Mouse (Mus musculus) common myeloid progenitor, adult 5-6 weeks (primary cell): ENCODE results near the gene Eaf2. TPM values are rescaled to one million over a fixed set of nuclear protein-coding genes. Genes with fewer than 3 reads are reported as not detected.
"Not testable (repeated sequence)": the region's sequence is repeated elsewhere in the genome, so short reads cannot be mapped to it uniquely, and the experiment has no call there.

Experiments used
- ATAC-seq: replicated peaks from 2 replicates; pipeline ENCODE4 v1.8.0; 2016; ENCODE audit warnings: low read depth, mild to moderate bottlenecking, moderate TSS enrichment, inconsistent platforms; ENCODE audit not compliant: poor library complexity, severe bottlenecking
- total RNA-seq: library from RNA; stranded (forward); fragments of 200-1000, 187-1606 nt; gene quantifications from 2 replicates; pipeline ENCODE4 v1.2.3, GENCODE M21; 2017

Eaf2 gene
- total RNA-seq, 1 experiment from 2014 or later, result not detected

GRCm38 (mm10) chr16:36863585-36863984, 11.2 kb downstream of the Eaf2 start:
- no peak for ATAC-seq

- no peak for ATAC-seq
Measured at GRCm38 (mm10) chr16:36851202-36851601, 23.6 kb downstream of the Eaf2 start.

GRCm38 (mm10) chr16:36846894-36847293, 27.9 kb downstream of the Eaf2 start:
- ATAC-seq, result not testable (repeated sequence)

GRCm38 (mm10) chr16:36828820-36829219, 46.0 kb downstream of the Eaf2 start:
- ATAC-seq, result no peak

- peak; percentile 97 for ATAC-seq
Measured at GRCm38 (mm10) chr16:36828054-36828786, 46.6 kb downstream of the Eaf2 start, which contains the start of gene Iqcb1. TSS of gene Iqcb1 (plus strand) at chr16:36828385.

- ATAC-seq, result peak; percentile 66
Measured at GRCm38 (mm10) chr16:36827611-36828053, 47.2 kb downstream of the Eaf2 start.

- peak; percentile 74 for ATAC-seq
Measured at GRCm38 (mm10) chr16:36821474-36821873, 53.3 kb downstream of the Eaf2 start.

GRCm38 (mm10) chr16:36820747-36821146, 54.1 kb downstream of the Eaf2 start:
- ATAC-seq, result no peak

GRCm38 (mm10) chr16:36820016-36820415, 54.8 kb downstream of the Eaf2 start:
- ATAC-seq, result no peak

- ATAC-seq, result peak; percentile 98
Measured at GRCm38 (mm10) chr16:36817321-36817926, 57.4 kb downstream of the Eaf2 start.

- ATAC-seq, result no peak
Measured at GRCm38 (mm10) chr16:36816916-36817315, 57.9 kb downstream of the Eaf2 start.

- ATAC-seq, result no peak
Measured at GRCm38 (mm10) chr16:36813680-36814079, 61.1 kb downstream of the Eaf2 start.

- no peak for ATAC-seq
Measured at GRCm38 (mm10) chr16:36808616-36809015, 66.2 kb downstream of the Eaf2 start.

GRCm38 (mm10) chr16:36802361-36802760, 72.4 kb downstream of the Eaf2 start:
- no peak for ATAC-seq

GRCm38 (mm10) chr16:36798334-36798733, 76.5 kb downstream of the Eaf2 start:
- no peak for ATAC-seq

GRCm38 (mm10) chr16:36794976-36795375, 79.8 kb downstream of the Eaf2 start:
- peak; percentile 45; the same call in 1 of the 2 replicates for ATAC-seq

GRCm38 (mm10) chr16:36790166-36790565, 84.6 kb downstream of the Eaf2 start:
- no peak for ATAC-seq

- ATAC-seq, result no peak
Measured at GRCm38 (mm10) chr16:36786466-36786865, 88.3 kb downstream of the Eaf2 start.

GRCm38 (mm10) chr16:36784594-36785313, 90.0 kb downstream of the Eaf2 start, which contains the start of gene Slc15a2:
TSS of gene Slc15a2 (minus strand) at chr16:36784962.
- ATAC-seq, result no peak

- ATAC-seq, result no peak
Measured at GRCm38 (mm10) chr16:36784146-36784545, 90.7 kb downstream of the Eaf2 start.

GRCm38 (mm10) chr16:36775658-36776057, 99.1 kb downstream of the Eaf2 start:
- no peak for ATAC-seq
